Mouse (Mus musculus) thymus, adult 2 months (tissue): ENCODE results near the gene Wnk4.
A peak's percentile ranks its signal among the peaks of the same experiment; 100 is the strongest.

Source experiments
- CTCF ChIP-seq: fragments of 200-500 bp; IDR thresholded peaks from 2 replicates; pipeline ENCODE4 v1.5.1; 2012; ENCODE audit warnings: mild to moderate bottlenecking, control low read depth, low read length, moderate library complexity, borderline replicate concordance; ENCODE audit not compliant: control insufficient read depth, poor library complexity, insufficient read depth; ENCODE audit errors: extremely low read depth
- POLR2A ChIP-seq: fragments of 200-500 bp; IDR thresholded peaks from 2 replicates; pipeline ENCODE4 v1.6.1; 2012; ENCODE audit warnings: mild to moderate bottlenecking, low read length, control low read depth, moderate library complexity; ENCODE audit not compliant: control insufficient read depth, poor library complexity, insufficient read depth; ENCODE audit errors: extremely low read depth

DNA sequence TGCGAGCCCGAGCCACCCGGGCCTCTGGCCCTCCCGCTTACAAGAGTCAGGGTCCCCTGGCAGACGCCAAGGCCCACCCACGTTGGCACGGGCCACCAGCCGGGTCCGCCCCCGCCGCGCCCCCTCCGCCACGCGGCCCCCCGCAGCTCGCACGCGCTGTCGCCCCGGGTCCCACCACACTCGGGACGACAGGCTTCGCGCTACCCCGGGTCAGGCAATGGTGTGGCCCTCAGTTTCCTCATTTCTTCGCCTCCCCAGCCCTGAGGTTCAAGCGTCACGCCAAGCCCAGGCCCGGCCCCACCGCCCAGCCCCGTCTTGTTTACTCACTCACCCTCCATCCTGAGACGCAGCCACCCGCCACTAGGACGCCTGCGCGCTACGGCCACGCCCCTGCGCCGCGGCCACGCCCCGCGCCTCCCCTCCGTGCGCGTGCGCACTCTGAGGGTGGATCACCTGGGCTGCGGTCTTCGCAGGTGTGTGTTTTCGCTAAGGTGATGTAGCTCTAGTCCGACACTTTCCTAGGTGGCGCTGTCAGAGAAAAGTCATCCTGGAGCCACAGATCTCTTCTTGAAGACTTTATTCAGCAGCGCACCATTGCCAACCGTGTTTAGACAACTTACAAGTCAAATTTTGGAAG, 34.2 kb upstream of the Wnk4 start, which contains the start of gene Ezh1:
- peak; percentile 61; the same call in 1 of the 2 replicates for TF ChIP-seq CTCF
- TF ChIP-seq POLR2A = peak; percentile 59; the same call in 1 of the 2 replicates
